Mouse (Mus musculus) right cerebral cortex, postnatal 10 days (tissue): ENCODE results near the gene Ctla4.

Experiments
- DNase-seq, 2 experiments: peaks; one replicate each; pipeline ENCODE4 v3.0.0; 2021; ENCODE audit warnings: low spot score in 2 of 2

The Ctla4 gene

DNA sequence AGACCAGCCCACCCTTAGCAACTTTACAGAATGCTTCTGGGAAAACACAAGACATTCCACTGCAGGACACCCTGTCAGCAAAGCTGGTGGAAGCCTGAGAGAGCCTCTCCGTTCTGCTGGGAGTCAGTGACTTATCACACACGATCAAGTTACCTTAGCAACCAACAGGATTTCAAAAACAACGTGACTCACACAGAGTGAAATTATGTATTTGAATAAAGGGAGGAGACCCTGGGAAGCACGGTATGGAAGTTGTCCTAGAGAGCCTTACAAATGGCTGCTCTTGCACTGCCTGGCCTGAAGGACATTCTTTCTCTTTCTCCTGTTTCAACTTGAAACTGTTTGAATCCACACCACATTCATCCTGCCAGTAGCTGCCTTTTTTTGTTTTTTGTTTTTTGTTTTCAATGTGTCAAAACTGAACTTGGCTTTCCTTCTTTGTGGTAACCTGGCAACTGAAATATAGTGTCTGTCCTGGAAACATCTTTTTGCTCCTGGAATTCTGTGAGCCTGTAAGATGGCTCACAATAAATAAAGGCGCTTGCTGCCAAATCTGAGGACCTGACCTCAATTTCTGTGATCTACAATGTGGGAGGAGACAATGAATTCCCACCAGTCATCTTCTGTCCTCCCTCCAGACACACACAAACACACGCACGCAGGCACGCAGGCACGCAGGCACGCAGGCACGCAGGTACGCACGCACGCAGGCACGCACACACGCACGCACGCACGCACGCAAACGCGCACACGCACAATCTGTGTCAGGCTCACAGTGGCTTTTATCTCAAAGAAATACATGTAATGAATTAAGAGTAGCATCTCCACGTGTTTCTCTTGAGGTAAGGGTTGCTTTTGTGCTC is 33.9 kb downstream of the Ctla4 start:
- peak in 1 of 2 experiments; percentile 32 for DNase-seq

DNA sequence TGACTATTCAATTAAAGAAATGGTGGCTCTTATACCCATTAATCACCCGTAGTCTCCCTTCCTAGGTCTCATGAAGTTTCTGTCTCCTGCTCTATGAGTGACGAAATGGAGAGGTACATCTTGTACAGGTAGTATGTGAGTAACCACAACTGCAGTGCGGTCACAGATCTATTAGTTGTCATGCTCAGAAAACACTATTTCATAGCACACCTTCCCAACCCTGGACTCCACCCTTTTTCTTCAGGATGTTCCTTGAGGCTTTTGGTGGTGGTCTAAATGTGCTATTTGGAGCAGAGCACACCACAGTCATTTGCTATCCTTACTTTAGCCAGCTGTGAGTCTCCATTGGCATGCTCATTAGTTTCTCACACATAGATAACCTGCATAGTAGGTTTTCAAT is 42.2 kb downstream of the Ctla4 start:
- DNase-seq, result no peak

DNA sequence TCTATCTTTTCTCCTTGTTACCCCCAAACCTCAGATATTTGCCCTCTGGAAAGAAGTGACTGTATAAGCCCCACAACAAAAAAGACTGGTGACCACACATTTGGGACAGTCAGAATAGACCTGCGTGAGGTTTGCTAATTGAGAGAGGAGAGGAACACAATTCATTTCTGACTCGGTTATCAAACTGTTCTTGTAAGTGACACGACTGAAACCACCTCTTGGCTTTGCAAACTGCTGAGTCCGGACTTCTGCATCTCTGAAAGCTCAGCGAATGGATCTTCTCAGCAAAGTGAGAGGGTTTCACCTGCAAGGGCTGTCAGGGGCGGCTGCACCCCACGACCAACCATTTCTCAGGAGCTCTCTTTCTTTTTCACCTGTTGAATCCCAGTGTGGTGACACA is 43.6 kb downstream of the Ctla4 start:
- no peak for DNase-seq

DNA sequence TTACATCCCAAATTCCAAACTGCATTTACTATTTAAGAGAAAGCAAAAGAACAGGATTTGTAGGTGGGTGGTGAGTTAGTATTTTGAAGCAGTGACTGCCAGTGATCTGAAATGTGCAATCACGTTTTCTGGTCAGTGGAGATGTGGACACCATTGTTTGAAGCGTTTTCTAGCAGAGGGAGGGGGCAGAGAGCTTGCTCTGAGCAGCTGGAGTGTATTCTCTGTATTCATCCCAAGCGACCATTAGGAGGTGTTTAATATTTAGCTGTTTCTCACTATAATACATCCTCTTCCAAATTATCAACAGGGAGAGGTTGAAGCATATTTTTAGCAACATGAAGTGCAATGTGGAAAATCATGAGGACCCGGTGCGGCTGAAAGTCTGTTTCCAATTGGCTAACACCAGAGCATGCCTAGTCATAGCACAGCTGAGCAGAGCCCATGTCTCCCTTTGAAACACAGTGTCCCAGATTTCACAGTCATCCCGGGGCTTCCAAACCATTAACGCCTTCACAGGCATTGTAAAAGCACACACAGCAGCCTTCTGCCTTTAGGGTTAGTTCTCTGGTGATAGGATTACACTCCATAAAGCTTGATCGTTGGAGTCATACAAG is 49.3 kb downstream of the Ctla4 start:
- DNase-seq, result peak; percentile 48 to 69

DNA sequence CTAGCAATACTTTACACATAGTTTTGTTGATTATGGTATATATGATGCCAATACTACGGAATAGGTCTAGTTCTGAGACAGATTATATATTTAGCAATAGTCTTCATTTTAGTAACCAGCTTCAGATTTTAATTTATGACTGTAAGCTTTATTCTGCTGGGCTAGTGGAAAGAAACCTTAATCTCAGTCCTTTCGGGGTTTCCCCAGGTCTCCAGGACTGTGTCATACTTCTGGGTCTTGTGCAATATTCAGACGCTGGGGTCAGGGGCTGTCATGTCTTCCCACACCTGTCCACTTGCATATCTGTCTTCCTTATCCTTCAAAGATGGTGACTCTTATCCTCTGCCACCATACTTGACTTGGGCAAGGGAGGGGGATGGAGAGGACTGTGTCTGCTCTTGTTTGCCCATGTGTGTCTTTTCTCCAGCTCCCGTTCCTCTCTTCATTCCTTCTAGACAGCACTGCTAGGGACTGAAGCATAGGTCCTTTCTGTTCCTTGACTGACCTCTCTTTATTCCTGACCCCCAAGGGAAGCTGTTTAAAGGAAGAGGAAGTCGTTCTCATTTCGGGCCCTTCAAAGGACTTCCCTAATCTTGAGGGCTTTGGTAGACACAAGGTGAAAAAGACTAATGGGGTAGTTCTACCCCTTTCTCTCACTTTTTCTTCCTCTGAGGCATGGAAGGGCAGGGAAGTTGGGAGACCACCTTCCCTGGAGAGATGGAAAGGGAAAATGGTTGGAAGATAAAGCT is 50.3 kb downstream of the Ctla4 start:
- DNase-seq, result no peak

DNA sequence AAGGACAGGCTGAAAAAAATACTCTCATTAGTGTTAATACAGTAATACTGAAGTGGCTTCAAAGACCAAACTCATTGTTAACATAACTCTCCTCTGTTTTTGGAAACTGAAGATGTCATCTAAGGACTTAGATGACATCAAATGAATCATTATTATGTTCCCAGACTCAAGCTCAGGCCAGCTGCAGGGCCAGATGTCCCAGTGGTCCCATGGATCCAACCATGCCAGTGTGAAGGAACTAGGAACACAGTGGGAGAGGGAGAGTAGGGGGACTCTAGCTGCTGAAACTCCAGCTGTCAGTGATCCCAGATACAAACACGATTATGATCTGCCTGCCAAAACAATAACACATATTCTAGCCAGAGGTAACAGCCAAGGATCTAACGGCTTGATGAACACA is 51.5 kb downstream of the Ctla4 start:
- no peak for DNase-seq

DNA sequence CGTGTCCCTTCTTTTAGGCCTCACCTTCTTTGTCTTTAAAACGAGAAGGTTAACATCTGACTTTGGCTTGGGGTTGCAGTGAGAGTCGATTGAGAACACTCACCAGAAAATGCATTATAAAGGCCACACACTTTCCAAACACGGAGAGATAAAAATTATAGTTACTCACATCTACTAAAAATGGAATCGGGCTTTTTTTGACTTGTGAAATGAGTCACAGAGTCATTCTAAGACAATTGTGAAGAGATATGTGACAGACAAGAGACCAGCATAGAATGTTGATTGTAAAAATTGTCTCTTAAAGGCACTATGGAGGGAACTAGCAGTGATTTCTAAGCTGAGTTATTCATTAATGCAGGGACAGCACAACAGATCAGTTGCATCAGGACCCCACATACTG is 52.2 kb downstream of the Ctla4 start:
- DNase-seq, result no peak

DNA sequence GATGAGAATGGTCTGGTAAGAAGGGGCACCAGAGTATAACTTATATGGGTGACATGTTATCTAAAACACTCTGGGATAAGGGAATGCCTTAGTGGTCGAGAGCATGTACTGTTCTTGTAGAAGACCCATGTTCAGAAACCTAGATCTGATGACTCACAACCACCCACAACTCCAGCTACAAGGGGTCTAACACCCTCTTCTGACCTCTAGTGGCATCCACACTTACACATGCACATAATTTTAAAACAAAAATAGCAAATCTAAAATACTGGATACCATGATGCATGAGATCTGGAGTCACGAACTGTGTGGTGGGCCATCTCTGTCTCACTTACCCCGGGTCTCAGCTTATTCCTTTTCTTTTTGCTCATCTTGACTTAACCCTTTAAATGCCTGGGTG is 53.2 kb downstream of the Ctla4 start:
- no peak for DNase-seq

DNA sequence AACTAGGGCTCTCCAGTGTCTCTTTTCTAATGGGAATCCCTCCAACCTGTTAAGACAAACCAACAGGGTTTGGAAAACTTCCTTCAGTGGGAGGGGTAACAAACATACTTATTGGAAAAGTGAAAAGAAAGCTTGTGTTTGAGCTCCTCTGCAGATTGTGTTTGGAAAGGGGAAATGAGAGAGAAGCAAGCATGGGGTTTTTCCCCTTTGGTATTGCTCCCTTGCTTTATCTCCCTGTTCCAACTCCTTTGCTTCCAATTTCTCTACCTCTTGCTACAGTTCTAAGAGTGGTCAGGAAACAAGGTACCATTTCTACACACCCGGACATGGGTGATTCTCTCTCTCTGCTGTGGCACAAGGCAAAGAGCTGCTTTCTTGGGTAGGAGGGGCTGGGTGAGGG is 53.8 kb downstream of the Ctla4 start:
- DNase-seq, result no peak

DNA sequence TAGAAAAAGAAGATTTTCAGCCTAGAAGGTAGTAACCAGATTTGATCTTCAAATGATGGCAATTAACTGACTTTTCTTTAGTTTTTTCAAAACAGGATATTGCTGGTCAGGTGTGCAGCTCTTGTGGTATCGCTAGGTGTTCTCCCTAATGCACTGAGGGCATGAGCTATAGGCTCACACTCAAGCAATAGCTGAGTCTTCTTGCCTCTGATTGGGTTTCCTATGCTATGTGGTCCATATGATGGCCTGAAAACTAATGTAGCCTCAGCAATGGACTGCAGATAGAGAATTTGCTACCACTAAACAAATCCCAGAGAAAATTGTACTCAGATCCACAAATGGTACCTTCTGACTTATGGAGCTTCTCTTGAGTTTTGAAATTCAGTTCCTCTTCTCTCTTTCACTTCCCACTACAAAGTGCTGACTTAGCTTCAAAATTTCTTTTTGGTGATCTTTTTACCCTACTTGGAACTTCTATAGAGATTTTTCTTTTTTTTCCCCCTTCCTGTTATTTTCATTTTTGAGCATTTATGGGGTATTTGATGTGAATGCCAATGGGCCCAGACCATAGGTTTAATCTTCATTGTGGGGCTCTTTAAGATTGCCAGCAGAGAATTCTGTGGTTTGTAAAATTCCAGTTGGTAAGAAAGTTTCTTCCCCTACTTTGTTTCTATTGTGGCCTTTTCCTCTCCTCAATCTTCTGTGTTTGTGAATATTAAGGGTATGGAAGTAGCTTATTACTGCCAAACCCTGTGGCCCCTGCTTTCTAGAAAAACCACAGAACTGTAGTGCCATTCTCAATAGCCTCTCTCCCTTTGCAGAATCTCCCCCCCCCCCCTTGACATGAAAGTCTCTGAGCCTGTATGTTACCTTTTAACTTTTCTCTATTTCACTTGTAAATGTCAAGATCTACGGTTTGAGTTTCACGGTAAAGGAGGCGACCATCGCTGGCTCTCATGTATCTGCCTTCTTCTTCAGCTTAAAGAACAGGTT is 54.6 kb downstream of the Ctla4 start:
- DNase-seq, result no peak

DNA sequence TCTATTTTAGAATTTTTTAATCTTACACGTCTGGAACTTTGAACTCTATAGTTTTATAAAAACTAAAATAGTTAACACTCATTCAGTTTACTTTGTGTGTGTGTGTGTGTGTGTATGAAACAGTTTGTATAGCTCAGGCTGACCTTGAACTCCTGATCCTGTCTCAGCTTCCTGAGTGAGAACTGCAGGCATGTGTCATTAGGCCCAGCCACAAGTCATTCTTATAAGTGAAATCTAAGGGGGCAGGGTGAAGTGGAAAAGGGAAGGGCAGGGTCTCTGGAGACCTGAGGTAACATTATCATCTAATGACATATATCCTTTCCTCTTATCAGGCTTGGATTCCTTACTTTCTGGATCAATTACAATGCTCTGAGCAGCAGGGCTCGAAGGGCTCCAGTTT is 56.1 kb downstream of the Ctla4 start:
- no peak for DNase-seq

DNA sequence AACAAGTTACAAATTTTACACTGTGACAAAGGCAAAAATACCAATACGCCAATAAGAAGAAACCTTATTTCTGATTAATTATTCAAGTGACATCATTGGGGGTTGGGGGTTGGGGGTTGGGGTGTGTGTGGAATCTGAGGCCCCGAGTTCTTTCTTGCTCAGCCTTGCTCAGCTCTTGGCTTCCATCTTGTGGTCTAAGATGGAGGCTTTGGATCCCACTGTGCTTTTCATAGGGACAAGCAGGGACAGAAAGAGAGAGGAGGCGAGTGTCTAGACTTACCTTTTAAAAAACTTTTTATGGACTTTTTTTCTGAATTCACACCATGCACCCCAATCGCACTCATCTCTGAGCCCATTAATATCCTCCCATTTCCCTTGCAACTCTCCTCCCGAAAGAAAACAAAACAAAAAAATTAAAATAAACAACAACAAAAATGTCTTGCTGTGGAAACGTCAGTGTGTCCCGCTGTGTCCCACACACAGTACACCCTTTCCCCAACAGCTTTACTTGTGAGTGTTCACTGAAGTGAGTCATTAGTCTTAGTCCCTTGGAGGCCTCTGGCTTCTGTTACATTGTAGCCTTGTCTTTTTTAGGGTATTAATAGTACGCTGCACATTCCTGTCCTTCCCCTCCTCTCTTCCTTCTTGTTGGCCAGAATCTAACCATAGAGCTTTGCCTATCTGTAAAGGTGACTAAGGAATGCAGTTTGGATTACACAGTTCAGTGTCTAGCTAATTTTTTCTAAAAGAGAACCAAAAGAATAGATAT is 59.0 kb downstream of the Ctla4 start:
- no peak for DNase-seq

DNA sequence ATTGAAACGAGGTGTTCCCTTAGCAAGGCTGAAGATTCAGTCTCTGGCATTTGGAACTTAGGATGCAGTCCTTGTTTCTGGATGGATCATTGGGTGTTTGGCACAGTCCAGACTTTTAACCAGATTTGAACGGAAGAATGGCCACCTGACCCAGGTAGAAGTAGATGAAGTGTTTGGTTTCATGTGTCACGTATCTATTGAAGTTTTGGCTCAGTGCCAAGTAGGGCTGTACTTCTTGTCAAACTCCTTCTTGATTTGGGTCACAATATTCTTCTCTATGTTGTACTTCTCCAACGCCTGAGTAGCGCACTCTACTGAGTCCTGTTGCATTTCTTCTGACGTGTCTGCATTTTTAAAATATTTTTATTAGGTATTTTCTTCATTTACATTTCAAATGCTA is 61.3 kb downstream of the Ctla4 start:
- DNase-seq, result no peak

DNA sequence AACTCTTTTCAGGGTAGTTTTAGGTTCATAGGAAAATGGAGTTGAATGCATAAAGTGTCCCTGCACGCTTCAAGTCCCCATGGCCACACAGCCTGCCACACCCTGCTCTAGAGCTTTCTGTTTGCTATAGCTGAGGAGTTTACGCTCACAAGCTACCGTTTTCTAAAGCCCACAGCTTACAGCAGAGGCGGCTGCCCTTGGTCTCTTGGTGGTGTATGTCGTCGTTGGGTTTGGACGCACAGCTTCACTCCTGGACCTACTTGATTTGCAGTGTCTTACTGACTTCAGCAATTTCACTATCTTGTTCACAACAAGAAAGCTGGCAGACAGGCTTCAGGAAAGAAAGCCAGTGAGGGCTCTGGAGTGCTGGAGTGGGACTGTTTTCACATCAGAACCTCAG is 66.2 kb downstream of the Ctla4 start:
- DNase-seq, result no peak

DNA sequence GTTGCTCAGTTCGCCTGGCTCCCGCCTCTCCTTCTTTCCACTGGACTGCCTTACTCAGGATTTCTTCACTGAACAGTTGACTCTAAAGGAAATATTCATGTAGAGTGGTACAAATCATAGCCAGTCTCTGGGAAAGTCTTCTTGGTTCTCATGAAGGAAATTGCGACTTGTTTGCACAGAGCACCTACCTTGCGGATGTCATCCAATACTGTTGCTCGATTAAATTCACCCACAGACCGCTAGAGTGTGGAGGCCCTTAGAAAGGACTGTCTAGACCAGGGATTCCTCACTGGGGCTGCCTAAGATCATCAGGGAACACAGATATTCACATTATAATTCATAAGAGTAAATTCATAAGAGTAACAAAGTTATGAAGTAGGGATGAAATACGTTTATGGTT is 66.9 kb downstream of the Ctla4 start:
- no peak for DNase-seq

DNA sequence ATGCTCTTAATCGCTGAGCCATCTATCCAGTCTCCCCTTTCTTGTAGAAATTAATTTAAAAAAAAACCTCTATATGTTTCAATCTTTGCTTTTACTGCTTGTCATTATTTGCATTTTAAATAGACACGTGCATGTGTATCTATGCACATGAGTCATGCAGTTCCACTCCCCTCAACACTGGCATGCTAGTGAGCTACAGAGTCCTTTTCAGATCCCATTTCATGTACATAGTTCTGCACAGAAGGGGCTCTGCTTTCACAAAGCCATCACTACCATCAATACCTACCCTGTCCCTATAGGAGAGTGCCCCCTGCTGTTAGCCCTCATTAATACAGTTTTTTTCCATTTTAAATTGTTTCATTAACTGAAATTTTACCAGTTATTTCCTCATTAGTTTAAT is 68.0 kb downstream of the Ctla4 start:
- no peak for DNase-seq

DNA sequence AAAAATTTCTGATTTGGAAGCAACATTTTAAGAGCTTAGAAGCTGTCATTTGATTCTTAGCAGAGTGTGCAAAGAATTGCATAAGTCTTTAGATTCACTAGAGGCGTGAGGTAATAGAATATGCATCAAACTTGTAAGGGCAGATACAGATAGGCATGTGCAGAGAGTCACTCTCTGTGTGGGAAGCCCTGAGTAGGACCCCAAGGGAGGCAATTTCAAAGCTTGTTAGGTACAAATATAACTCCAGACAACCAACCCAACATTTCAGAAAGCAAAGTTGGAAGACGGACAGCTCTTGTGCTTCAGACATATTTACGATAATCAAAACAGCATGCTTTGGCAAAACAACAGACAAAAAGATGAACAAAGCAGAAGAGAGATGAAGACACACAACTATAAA is 68.4 kb downstream of the Ctla4 start:
- DNase-seq, result no peak

DNA sequence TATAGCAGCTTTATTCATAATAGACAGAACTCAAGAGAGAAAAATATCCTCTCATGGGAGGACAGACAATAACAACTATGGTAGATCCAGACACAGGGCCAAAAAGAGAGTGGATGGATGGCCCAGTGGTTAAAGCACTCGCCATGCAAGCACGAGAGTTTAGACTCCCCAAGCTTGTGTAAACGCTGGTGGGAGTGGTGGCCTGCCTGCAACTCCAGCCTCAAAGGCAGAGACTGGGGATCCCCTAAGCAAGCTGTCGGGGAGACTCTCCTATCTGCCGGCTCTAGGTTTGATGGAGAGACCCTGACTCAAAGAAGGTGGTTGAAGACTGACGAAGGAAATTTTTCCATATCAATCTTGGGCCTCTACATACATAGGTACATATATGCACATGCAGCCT is 69.4 kb downstream of the Ctla4 start:
- DNase-seq, result no peak

DNA sequence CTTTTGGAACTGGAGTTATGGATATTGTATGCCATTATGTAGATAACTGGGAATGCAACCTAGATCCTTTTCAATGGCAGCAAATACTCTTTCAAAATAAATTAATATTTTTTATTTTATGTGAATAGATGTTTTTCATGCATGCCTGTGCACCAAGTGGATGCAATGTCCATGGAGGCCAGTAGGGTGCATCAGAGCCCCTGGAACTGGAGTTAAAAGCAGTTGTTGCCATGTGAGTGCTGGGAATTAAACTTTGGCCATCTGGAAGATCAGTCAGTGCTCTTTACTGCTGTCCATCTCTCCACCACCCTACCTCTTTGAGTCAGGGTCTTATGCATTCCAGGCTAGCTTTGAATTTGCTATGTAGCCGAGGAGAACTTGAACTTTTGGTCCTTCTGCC is 71.5 kb downstream of the Ctla4 start:
- no peak for DNase-seq

DNA sequence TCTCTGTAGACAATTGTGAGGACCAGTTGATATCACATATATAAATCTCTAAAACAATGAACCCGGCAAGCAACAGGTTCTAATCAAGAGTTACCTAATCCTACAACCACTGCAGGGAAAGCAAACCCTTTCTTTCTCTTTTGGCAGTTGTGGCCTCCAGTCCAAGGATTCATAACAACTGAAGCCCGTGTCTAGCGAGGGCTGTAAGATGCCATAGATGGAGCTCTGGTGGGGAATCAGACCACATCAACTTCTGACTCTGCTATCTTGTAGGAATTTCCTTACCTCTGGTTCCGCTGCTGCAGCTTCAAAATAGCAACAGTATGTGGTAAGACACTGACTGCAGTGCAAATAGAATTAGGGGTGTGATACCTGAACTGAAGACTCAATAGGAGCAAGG is 72.4 kb downstream of the Ctla4 start:
- peak in 1 of 2 experiments; percentile 9 for DNase-seq

DNA sequence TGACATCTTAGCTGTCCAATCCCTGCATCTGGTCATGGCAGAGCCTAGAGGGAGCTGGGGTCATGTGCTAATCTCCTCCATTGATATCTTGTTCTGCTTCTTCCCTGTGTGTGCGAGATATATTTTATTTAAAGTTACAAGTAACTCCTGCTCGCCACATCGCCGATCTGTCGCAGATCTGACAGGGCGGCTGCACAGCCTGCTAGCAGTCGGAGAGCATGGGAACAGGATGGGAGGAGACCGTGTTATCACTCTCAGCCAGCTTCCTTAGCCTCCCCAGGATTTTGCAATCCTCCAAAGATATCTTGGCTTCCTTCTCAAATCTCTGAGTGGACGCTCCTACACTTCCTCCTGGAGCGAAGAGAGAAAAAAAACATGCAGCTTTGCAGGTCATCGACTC is 73.7 kb downstream of the Ctla4 start:
- DNase-seq, result peak in 1 of 2 experiments; percentile 30
